Mouse (Mus musculus) T-helper 2 cell (primary cell): ENCODE data around the gene Axin2.

Source experiments
- in situ Hi-C: fragments of 300-600 bp; cut with MboI, MseI; formaldehyde crosslinking; loops from one replicate; pipeline ENCODE4 v1.15.1; 2025; ENCODE audit warnings: high pct_unique_total_duplicates

Gene Axin2

GRCm38 (mm10) chr11:108965740-108966139 is 45.6 kb downstream of the Axin2 start:
- in situ Hi-C loops, result loop anchor here (10.0 kb wide), 1 partner anchor 869 kb away; no protein-coding TSS in a partner anchor

- in situ Hi-C loops, result loop anchor here (10.0 kb wide), 1 partner anchor 369 kb away; no protein-coding TSS in a partner anchor
Observed at GRCm38 (mm10) chr11:108973459-108973858, 53.3 kb downstream of the Axin2 start.

GRCm38 (mm10) chr11:108973866-108974265 is 53.7 kb downstream of the Axin2 start:
- in situ Hi-C loops, result loop anchor here (10.0 kb wide), 1 partner anchor 369 kb away; no protein-coding TSS in a partner anchor

DNA sequence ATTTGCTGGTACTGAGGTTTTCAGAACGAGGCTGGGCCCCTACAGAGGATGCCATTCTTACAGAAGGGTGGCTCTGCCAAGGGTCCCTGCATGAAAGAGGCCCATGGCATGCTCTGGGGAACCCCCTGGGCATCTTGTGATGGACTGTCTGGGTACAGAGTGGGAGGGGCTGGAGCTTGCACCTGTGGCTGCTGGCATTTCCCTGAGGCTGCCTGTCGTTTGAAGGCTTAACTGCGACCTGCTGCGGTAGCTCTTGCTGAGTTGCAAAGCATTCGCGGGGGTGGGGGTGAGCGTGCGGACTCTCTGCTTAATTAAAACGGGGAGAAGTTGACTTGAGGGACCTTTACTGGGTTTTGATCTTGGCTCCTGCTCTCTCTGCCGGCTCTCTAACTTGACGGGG is 55.4 kb downstream of the Axin2 start:
- in situ Hi-C loops, result loop anchor here (10.0 kb wide), 1 partner anchor 371 kb away; no protein-coding TSS in a partner anchor

DNA sequence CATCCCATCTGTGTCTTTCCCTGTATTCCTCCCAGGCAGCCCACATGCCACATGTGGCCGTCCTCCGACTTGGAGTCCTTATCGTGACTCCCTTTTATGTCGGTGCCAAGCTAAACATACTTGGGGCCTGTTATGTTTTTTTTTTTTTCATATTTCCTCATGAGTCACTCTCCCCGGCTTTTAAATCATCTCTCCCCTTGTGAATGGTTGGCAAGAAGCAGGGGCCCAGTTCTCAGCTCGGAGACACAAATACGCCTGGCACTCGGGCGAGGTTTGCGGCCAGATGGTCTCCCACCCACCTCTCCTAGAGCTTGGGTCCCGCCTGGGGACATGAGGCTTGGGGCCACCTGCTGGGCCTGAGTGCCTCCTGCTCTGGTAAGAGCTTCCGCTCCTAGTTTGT is 60.4 kb downstream of the Axin2 start:
- in situ Hi-C loops, result loop anchor here (5.0 to 10.0 kb wide), 2 partner anchors 64 to 98 kb away; no protein-coding TSS in a partner anchor

GRCm38 (mm10) chr11:108981012-108981411 is 60.9 kb downstream of the Axin2 start:
- in situ Hi-C loops, result loop anchor here (5.0 to 10.0 kb wide), 2 partner anchors 64 to 99 kb away; no protein-coding TSS in a partner anchor

- in situ Hi-C loops, result loop anchor here (5.0 to 10.0 kb wide), 2 partner anchors 61 to 101 kb away; no protein-coding TSS in a partner anchor
Observed at GRCm38 (mm10) chr11:108983409-108984064, 63.4 kb downstream of the Axin2 start.

- in situ Hi-C loops, result loop anchor here (5.0 to 10.0 kb wide), 2 partner anchors 60 to 103 kb away; no protein-coding TSS in a partner anchor
Observed at GRCm38 (mm10) chr11:108984711-108985419, 64.7 kb downstream of the Axin2 start.

DNA sequence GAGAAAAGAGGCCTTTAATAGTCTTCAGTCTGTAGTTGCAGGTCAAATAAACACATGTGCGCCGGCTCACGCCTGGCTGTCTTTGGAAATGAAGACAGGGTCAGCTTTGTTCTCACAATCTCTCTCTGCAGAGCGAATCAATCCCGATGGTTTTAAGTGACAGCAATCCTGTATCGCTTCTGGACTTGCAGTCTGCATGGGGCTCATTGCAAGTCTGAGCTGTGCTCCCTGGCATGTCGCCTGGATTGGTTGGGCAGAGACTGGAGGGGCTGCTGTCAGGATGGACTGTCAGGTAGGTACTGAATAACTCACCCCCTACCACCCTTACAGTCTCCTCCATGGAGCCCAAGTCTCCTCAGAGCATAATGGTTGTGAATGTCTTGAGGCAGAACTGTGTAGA is 65.7 kb downstream of the Axin2 start:
- in situ Hi-C loops, result loop anchor here (10.0 kb wide), 1 partner anchor 59 kb away; no protein-coding TSS in a partner anchor

DNA sequence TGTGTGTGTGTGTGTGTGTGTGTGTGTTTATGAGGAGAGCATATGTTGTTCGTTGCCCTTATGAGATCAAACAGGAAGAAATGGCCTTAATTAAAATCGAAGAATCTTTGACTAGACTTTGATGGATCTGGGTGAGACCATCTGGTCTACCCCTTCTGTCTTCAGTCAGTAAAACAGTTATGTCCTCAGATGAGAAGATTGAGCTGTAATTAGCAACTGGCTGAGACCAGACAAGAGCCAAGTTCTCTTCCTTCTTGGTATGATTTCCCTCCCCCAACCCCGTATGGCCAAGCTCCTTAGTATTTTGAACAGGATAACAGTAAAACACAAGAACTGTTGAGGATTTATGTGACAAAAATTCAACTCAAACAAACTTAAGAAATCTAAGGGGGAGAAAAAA is 67.1 kb downstream of the Axin2 start:
- in situ Hi-C loops, result loop anchor here (10.0 kb wide), 1 partner anchor 58 kb away; no protein-coding TSS in a partner anchor

DNA sequence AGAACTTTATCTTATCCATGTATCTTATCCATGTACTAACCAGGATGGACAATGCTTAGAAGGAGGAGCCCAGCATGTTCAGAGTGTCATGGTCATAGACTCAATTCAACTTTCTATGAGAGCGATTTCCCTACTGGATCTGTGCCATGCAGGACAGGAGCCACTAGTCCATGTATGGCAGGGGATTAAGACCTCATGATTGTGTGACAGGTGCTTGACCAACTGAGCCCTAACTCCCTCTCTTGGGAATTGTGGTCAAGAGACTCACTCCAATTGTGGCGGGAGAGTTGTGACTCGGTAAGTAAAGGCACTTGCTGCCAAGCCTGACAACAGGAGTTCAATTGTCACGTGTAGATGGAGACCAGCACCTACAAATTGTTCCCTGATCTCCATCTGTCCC is 67.6 kb downstream of the Axin2 start:
- in situ Hi-C loops, result loop anchor here (10.0 kb wide), 1 partner anchor 57 kb away; no protein-coding TSS in a partner anchor

DNA sequence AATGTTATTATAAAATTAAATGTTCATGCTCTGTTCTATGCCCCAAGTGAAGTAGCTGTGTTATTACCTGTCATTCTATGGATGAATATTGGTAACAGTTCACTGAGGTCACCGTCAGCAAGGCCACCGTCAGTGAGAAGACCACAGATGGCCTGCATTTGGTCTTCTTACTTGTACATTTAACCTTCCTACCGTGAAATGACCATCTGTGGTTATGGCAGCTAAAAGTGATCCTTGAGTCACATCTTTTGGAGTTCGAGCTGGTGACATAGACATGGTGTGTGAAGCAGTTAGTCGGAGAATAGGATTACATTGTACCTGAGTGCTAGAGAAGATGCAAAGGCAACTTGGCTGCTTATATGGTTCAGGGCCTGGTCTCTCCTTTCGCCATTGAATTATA is 68.1 kb downstream of the Axin2 start:
- in situ Hi-C loops, result loop anchor here (10.0 kb wide), 1 partner anchor 57 kb away; no protein-coding TSS in a partner anchor

DNA sequence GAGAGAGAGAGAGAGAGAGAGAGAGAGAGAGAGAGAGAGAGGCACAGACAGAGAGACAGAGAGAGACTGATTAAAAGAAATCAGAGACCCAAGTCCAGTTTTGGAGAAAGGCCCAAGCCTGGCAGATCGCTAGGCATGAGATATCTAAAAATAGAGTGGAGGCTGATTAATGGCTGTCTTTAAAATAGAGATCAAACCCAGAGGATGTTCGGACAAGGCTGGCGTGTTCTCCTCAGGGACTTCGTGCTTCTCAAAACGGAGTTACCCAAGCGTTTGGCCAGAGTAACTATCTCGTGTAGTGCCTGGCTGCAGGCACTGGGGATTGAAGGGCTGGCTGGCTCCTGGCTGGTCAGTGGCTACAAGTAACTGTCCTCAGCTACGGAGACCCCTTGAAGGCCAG is 69.8 kb downstream of the Axin2 start:
- in situ Hi-C loops, result loop anchor here (10.0 kb wide), 1 partner anchor 55 kb away; no protein-coding TSS in a partner anchor

DNA sequence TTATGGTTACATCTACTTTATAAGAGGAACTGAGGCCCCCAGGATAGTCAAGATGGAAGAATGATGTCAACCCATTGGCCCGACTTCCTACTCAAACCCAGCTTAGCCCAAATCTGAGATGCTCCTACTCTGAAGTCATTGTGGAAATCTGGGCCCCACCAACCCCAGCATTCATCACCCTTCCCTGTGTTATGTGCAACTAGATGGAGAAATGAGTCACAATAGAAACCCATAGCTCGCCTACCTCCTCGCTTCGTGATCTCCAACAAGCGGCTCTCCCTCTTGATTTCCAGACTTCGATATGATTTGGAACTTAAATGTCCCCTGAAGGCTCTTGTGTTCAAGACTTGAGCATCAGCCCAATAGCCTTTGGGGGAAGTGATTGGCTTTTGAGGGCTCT is 73.3 kb downstream of the Axin2 start:
- in situ Hi-C loops, result no loop called here

- in situ Hi-C loops, result no loop called here
Observed at GRCm38 (mm10) chr11:108995196-108995989, 75.2 kb downstream of the Axin2 start.

DNA sequence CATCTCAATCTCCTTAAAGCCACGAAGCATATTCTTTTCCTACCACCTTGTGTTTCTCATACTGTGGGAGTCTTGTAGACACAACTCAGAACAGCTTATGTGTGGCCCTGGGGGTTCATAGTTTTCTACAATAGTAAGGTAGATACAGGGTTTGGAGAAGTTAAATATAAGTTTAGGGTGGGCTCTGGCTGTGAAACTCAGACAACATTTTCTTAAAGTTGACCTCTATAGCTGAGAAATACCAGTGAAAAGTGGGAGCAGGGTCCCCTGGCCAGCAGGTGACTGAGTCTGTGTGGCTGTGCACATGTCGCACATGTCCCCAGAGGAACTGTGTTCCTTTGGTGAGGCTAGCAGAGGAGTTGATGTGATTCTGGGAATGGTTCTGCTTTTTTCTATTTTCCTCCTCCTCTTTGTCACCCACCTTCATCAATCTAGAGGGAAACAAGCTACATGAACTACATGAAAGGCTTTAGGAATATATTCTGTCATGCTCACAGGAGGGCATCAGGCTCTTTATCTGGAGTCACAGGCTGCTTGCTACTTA is 75.9 kb downstream of the Axin2 start:
- in situ Hi-C loops, result no loop called here

GRCm38 (mm10) chr11:108997816-108998215 is 77.7 kb downstream of the Axin2 start:
- in situ Hi-C loops, result no loop called here
